Mouse (Mus musculus) midbrain, embryonic 12.5 days (tissue): ENCODE measurements around the gene Pde4dip. TPM values are rescaled to one million over a fixed set of nuclear protein-coding genes. Genes with fewer than 3 reads are reported as not detected.
A peak's percentile ranks its signal among the peaks of the same experiment; 100 is the strongest.

Experiments used
- ATAC-seq: fragments of 200-750 bp; cut with Nextera tagmentation; 2 replicates; pipeline ENCODE4 v1.8.0; 2017; ENCODE audit warnings: low read depth, moderate TSS enrichment, moderate library complexity; ENCODE audit not compliant: low FRiP score
- H3K27ac ChIP-seq: fragments of 300-500 bp; sonication (generic); replicated peaks from 2 replicates; pipeline ENCODE4 v1.5.1; 2016; ENCODE audit warnings: mild to moderate bottlenecking
- H3K27me3 ChIP-seq: fragments of 300-500 bp; sonication (generic); 2 replicates; pipeline ENCODE4 v1.6.1; 2016; ENCODE audit warnings: mild to moderate bottlenecking
- H3K36me3 ChIP-seq: fragments of 300-500 bp; sonication (generic); 2 replicates; pipeline ENCODE4 v1.6.1; 2016
- H3K4me1 ChIP-seq: fragments of 300-500 bp; sonication (generic); 2 replicates; pipeline ENCODE4 v1.6.1; 2016
- H3K4me2 ChIP-seq: fragments of 300-500 bp; sonication (generic); replicated peaks from 2 replicates; pipeline ENCODE4 v1.6.1; 2016; ENCODE audit warnings: mild to moderate bottlenecking, moderate library complexity
- H3K4me3 ChIP-seq: fragments of 300-500 bp; sonication (generic); 2 replicates; pipeline ENCODE4 v1.5.1; 2016; ENCODE audit warnings: mild to moderate bottlenecking
- H3K9ac ChIP-seq: fragments of 300-500 bp; sonication (generic); replicated peaks from 2 replicates; pipeline ENCODE4 v1.6.1; 2016; ENCODE audit warnings: mild to moderate bottlenecking, moderate library complexity
- H3K9me3 ChIP-seq: fragments of 300-500 bp; sonication (generic); 2 replicates; pipeline ENCODE4 v1.6.1; 2016; ENCODE audit warnings: mild to moderate bottlenecking
- WGBS: fragments of 180-500 bp; shearing (Covaris S2); methylation state at CpG from one replicate; pipeline ENCODE4 v1.1.7; 2016; 5-methylcytosine and 5-hydroxymethylcytosine counted together
- polyA plus RNA-seq: library from polyadenylated mRNA; unstranded; fragments of >200 nt; fragmentation: Nextera tagmentation; extraction: Ambion mirVana; gene quantifications from 2 replicates; pipeline ENCODE4 v1.2.1, GENCODE M21; 2016

Gene Pde4dip
- polyA plus RNA-seq, 1 experiment from 2014 or later: 38.1 TPM

DNA sequence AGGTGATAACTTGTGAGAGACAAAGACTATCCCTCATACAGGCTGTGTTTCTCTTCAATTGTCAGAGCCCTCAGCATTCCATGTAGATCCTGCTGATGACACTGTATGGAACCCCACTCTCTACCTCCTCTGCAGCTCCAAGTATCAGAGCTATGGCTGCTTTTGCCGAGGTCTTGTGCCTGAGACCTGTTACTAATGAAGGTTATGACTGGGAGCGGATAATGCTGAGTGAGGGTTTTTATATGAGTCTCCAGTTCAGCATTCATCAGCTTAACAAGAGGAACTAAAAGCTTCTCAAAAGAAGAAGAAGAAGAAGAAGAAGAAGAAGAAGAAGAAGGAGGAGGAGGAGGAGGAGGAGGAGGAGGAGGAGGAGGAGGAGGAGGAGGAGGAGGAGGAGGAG lies 112.8 kb downstream of the Pde4dip start:
- H3K4me3 ChIP-seq: no peak overlapping the region
- ATAC-seq: no peak
- 0 out of 2 replicates have a peak, but pooled peaks cover 4% of the 10 kb centered on the region for H3K27me3 ChIP-seq
- no peak overlapping the region for H3K27ac ChIP-seq
- H3K9ac ChIP-seq: no peak overlapping the region
- no peak overlapping the region for H3K4me2 ChIP-seq
- 50% methylated on average over 2 of the region's 2 CpGs for WGBS
- no peaks in the 10 kb centered on the region for H3K36me3 ChIP-seq
- H3K9me3 ChIP-seq: no peaks in the 10 kb centered on the region
- no peaks in the 10 kb centered on the region for H3K4me1 ChIP-seq

DNA sequence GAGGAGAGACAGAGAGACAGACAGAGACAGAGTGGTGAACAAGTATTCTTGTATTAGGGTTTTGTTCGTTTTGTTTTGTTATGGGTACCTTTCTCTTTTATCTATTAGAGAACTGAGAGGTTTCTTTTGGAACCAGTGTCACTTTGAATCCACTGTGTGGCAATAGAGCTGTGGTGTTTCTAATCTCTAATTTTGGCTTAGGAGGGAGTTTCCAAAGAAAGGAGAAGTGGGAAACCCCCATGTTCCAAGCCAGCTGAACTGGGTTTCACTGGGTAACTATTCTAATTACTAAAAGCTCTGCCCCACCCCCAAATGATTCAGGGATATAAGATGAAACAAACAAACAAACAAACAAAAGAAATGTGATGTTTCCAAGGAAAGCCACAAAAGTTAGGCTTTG lies 113.6 kb downstream of the Pde4dip start:
- Histone ChIP-seq H3K36me3 (no peaks in the 10 kb centered on the region), H3K9ac (no peak overlapping the region), H3K27ac (no peak overlapping the region), H3K27me3 (0 out of 2 replicates have a peak, but pooled peaks cover 4% of the 10 kb centered on the region), H3K4me2 (no peak overlapping the region), H3K4me1 (no peaks in the 10 kb centered on the region), H3K4me3 (no peak overlapping the region), H3K9me3 (no peaks in the 10 kb centered on the region)
- 73% methylated on average over 1 of the region's 1 CpGs for WGBS
- no peak for ATAC-seq

DNA sequence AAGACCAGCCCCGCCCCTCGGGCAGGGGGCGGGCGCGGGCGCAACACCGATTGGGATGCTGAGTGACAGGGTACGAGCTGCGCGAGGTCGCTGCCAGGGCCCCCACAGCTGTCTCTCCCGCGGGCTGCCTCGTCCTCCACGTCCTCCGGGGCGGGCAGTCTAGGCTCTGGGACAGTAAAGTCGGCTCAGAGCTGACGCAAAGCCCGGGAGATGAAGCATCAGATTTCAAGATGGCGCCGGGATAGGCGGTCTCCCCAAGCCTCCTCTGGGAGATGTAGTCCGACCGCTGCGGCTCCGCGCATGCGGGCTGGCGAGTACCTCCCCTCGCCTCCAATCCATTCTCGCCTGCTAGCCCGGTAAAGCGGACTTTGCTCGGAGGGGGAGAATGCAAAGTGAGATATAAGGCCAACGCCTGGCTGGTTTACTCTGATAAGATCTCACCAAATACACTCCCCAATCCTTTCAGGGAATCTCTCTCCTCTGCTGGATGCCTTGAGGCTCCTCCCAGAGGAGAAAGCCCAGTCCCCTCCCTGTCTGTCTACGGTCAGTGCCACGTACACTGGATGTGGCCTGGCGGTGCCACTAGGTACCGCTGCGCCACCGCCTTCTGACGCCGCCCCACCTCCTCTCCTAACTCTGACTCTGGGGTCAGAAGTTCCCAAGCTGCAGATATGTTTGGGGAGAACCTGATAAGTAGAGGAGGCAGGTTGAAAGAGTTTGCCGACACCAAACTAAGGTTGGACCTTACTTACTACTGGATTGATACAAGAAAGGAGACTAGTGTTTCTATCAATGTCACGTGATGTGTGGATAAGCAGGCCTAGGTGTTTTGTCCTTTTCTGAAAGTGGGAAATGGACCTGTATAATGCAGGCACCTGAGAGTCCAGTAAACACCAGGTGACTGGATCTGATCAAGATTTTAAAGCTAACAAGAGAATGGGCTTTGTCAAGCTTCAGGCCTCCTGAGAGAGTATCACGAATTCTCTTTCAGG lies 120.4 kb downstream of the Pde4dip start:
- ATAC-seq: peak; percentile 98
- WGBS: 3% methylated on average over 47 of the region's 47 CpGs
- H3K36me3 ChIP-seq: no peaks in the 10 kb centered on the region

DNA sequence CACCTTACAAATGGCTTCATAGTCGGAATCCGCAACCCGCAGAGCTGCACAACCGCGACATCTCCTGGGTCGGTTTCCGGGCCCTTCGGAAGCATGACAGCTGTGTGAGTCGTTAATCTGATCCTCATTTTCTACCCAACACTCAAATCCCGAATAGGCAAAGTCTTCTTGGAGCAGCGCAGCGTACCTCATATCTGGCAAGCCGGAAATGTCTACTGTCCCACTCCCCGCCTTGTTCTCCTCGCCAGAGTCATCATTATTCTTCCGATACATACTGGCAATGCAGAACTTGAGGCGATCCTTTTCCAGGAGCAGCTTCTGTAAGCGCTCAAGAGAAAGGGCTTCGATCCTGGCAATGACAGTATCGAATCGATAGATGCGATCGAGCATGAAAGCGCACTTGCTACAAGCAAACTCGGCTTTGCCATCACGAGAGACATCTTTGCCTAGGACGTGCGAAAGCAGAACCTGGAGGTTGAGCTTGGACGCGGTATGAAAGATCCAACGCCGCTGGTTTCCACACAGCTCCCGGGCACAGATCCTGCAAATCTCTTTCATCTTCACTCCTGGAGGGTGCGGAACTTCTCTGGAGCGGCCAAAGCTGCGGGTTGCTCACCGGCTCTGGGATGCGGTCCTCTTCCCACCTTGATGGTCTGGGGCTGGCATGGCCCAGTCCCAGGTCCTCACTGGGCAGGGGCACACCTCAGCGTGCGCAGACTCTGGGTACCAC lies 121.3 kb downstream of the Pde4dip start:
- 4% methylated on average over 40 of the region's 40 CpGs for WGBS
- H3K27me3 ChIP-seq: 0 out of 2 replicates have a peak, but pooled peaks cover 4% of the 10 kb centered on the region
- H3K9me3 ChIP-seq: no peaks in the 10 kb centered on the region
- H3K36me3 ChIP-seq: no peaks in the 10 kb centered on the region
- H3K4me3 ChIP-seq: peak overlapping the region; percentile 78
- peaks cover 26% of the 10 kb centered on the region for H3K4me1 ChIP-seq
- H3K27ac ChIP-seq: peak overlapping the region; percentile 93
- ATAC-seq: no peak
- H3K9ac ChIP-seq: peak overlapping the region; percentile 78
- peak overlapping the region; percentile 83 for H3K4me2 ChIP-seq

More for the DNA sequence above, 120.4 kb downstream of the Pde4dip start:
- H3K9ac ChIP-seq: peak overlapping the region; percentile 78
- peaks cover 26% of the 10 kb centered on the region for H3K4me1 ChIP-seq
- H3K4me3 ChIP-seq: peak overlapping the region; percentile 78
- peak overlapping the region; percentile 83 for H3K4me2 ChIP-seq
- H3K27me3 ChIP-seq: 0 out of 2 replicates have a peak, but pooled peaks cover 4% of the 10 kb centered on the region
- no peaks in the 10 kb centered on the region for H3K9me3 ChIP-seq
- H3K27ac ChIP-seq: peak overlapping the region; percentile 93

DNA sequence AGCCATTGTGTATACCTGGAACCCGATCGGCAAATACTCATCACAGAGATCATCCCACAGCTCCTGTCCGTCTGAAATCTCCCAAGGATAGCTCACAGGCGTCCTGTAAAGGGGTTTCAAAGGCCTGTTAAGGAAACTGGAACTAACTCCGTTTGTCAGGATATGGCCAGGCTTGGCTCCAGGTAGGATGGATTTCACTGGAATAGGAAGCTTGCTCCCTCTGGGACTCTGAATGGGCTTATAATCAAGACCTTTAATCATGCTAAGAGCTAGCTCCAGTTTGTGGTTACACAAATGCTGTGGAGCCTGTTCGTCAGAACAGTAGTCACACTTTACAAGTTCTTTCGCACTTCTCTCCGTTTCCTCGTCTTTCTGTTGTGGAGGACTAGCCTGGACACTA lies 122.0 kb downstream of the Pde4dip start:
- Histone ChIP-seq H3K4me1 (peaks cover 26% of the 10 kb centered on the region), H3K9ac (peak overlapping the region; percentile 78), H3K4me3 (peak overlapping the region; percentile 78), H3K4me2 (peak overlapping the region; percentile 83), H3K36me3 (no peaks in the 10 kb centered on the region), H3K27ac (no peak overlapping the region), H3K9me3 (no peaks in the 10 kb centered on the region), H3K27me3 (0 out of 2 replicates have a peak, but pooled peaks cover 4% of the 10 kb centered on the region)
- 55% methylated on average over 9 of the region's 9 CpGs for WGBS
- ATAC-seq: no peak

GRCm38 (mm10) chr3:97764152-97764551 lies 124.4 kb downstream of the Pde4dip start:
- Histone ChIP-seq H3K36me3 (no peaks in the 10 kb centered on the region), H3K4me2 (peak overlapping the region; percentile 30), H3K9ac (0 out of 2 replicates have a peak overlapping the region, but pooled peaks have one; percentile 31), H3K27ac (no peak overlapping the region), H3K4me1 (peaks cover 26% of the 10 kb centered on the region), H3K27me3 (no peaks in the 10 kb centered on the region), H3K4me3 (peak overlapping the region; percentile 17; the same call in 1 of the 2 replicates), H3K9me3 (no peaks in the 10 kb centered on the region)
- no peak for ATAC-seq
- 64% methylated on average over 5 of the region's 5 CpGs for WGBS

- peaks cover 26% of the 10 kb centered on the region for H3K4me1 ChIP-seq
- 0 out of 2 replicates have a peak overlapping the region, but pooled peaks have one; percentile 2 for H3K4me2 ChIP-seq
- no peak for ATAC-seq
Observed at GRCm38 (mm10) chr3:97761951-97762350, 126.6 kb downstream of the Pde4dip start.

DNA sequence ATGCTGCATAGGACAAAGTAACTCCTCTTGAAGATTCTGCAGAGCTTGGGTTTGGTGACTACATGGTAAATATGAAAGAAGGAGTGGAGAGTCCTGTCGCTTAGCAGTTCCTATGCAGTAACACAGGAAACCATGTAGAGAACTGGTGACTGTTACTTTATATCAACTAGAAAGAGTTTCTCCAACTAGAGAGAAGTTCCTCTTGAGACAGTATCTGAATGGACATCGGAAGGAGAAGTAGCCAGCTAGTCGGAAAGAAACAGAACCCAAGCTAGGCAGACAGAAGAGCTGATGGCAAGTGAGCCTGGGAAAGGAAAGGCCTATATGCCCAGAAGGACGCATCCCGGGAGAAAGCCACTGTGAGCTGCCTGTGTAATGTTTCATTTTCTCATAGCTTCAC lies 127.3 kb downstream of the Pde4dip start:
- no peak overlapping the region for H3K27ac ChIP-seq
- 93% methylated on average over 5 of the region's 5 CpGs for WGBS
- H3K4me3 ChIP-seq: no peak overlapping the region
- peaks cover 21% of the 10 kb centered on the region for H3K36me3 ChIP-seq
- H3K4me2 ChIP-seq: no peak overlapping the region
- ATAC-seq: no peak
- no peak overlapping the region for H3K9ac ChIP-seq
- no peaks in the 10 kb centered on the region for H3K9me3 ChIP-seq
- peaks cover 19% of the 10 kb centered on the region for H3K4me1 ChIP-seq
- H3K27me3 ChIP-seq: no peaks in the 10 kb centered on the region

More at GRCm38 (mm10) chr3:97761951-97762350, 126.6 kb downstream of the Pde4dip start:
- Histone ChIP-seq H3K9me3 (no peaks in the 10 kb centered on the region), H3K27me3 (no peaks in the 10 kb centered on the region), H3K4me3 (no peak overlapping the region), H3K9ac (no peak overlapping the region), H3K36me3 (peaks cover 13% of the 10 kb centered on the region), H3K27ac (no peak overlapping the region)
- WGBS: 81% methylated on average over 6 of the region's 6 CpGs

DNA sequence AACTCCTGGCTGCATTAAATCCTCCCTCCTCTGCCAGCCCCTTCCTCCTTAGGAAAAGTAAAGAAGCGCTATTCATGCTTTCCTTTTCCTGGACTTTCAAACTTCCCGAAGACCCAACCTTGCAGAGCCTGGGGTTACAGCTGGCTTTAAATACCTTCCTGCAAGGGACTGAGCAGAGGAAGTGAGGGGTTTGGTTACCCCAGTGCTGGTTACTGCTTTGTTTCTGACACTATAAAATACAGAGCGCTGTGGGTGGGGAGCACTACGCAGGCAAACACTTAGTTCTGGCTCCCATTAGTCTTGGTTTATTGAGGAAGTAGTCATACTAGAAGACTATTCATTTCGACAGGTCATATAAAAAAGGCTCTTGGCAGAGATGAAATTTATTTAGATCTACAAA lies 128.7 kb downstream of the Pde4dip start:
- Histone ChIP-seq H3K27me3 (no peaks in the 10 kb centered on the region), H3K4me3 (no peak overlapping the region), H3K9ac (no peak overlapping the region), H3K9me3 (no peaks in the 10 kb centered on the region), H3K4me2 (no peak overlapping the region), H3K4me1 (peaks cover 10% of the 10 kb centered on the region; the same call in 1 of the 2 replicates), H3K36me3 (peaks cover 32% of the 10 kb centered on the region), H3K27ac (no peak overlapping the region)
- 89% methylated on average over 5 of the region's 5 CpGs for WGBS
- no peak for ATAC-seq

DNA sequence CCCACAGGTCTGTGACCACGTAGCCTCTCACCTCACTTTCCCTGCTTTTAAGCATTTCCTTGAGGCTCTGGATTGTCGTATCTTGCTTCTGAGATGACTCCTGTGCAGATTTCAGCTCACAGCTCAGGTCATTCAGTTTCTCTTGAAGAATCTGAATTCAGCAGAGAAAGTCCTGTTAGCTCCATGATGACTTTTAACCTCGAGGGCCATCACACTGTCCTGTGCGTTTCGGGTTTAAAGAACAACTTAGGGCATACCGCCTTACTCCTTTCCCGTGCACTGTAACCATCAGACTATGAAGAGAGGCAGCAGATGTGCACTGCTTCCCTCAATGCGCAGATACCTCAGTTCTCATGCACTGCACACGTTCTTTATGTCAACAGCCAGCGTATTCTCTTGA lies 131.0 kb downstream of the Pde4dip start:
- Histone ChIP-seq H3K9ac (no peak overlapping the region), H3K36me3 (peaks cover 54% of the 10 kb centered on the region), H3K4me2 (no peak overlapping the region), H3K27me3 (no peaks in the 10 kb centered on the region), H3K4me1 (no peaks in the 10 kb centered on the region), H3K27ac (no peak overlapping the region), H3K4me3 (no peak overlapping the region), H3K9me3 (no peaks in the 10 kb centered on the region)
- WGBS: 94% methylated on average over 10 of the region's 10 CpGs
- ATAC-seq: no peak

DNA sequence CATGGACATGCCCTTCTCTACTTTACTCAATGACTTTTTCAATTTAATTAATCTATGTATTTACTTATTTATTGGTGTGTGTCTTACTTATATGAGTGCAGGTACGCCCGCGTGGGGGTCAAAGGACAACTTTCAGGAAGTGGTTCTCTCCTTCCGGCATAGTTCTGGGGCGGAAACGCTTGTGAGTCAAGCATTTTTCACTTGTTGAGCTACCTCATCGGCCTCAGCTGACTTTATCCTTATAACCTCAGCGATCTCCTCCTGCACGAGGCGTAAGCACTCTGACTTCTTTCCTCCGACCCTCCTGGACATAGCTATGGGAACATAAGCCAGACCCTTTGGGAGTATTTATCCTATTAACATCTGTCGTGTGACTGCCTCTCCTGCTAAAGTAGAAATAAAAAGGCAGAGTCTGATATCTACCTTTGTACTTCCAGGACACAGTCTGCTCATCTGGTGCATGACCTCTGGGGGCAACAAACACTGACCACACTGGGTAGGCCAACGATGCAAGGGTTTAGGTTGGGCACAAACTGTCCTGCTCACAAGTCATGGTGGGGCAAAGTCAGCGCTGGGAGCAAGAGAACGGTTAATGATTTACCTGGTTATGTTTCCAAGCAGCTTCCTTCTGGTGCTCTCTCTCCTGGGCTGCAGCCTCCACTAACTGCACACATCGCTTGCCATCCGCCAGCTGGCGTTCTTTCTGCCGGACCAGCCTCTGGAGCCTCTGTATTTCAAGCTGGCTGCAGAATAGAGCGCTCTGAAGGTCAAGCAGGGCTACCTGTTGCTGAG lies 132.0 kb downstream of the Pde4dip start:
- Histone ChIP-seq H3K36me3 (peaks cover 64% of the 10 kb centered on the region), H3K27me3 (no peaks in the 10 kb centered on the region), H3K27ac (no peak overlapping the region), H3K9ac (no peak overlapping the region), H3K4me1 (no peaks in the 10 kb centered on the region), H3K9me3 (no peaks in the 10 kb centered on the region), H3K4me3 (no peak overlapping the region), H3K4me2 (no peak overlapping the region)
- WGBS: 93% methylated on average over 20 of the region's 20 CpGs
- ATAC-seq: no peak
